Mouse (Mus musculus): ENCODE measurements around the gene Rapgef4. TPM values are rescaled to one million over a fixed set of nuclear protein-coding genes. Genes with fewer than 3 reads are reported as not detected.

The Rapgef4 gene
- polyA plus RNA-seq, 1 experiment, result 9.2 TPM

DNA sequence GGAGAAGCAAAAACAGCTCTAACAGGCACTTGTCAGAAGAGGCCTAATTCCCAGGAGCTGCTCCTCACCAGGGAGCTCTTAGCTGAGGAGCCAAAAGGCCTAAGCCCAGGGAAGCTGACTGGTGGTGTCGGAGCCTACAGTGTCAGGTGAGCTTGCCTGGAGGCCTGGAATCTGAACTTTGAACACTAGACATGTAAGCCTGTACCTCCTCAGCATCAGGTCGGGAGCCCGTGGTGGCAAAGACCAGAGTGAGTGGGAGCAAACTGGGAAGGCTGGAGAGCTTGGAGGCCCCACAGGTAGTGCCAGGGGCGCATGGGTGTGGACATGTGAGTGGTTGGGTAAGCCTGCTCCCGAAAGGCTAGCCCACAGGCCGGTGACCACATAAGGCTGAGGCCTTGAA is 266.8 kb downstream of the Rapgef4 start:
- Histone ChIP-seq H3K27me3 (ENCODE audit: control insufficient read depth, insufficient read depth, low read length) (no peaks in the 10 kb centered on the region), H3K4me1 (replicated peaks; ENCODE audit: control insufficient read depth, insufficient read depth, low read length) (no peaks in the 10 kb centered on the region), H3K27ac (ENCODE audit: control insufficient read depth, insufficient read depth, low read length) (no peak overlapping the region), H3K36me3 (ENCODE audit: control insufficient read depth, insufficient read depth, low read length) (no peaks in the 10 kb centered on the region), H3K4me3 (ENCODE audit: control insufficient read depth, insufficient read depth, low read length) (no peak overlapping the region)
- TF ChIP-seq CTCF (IDR thresholded peaks at IDR 0.05; ENCODE audit: borderline replicate concordance, control insufficient read depth, extremely low read depth, insufficient read depth, low read length, poor library complexity) (no peak), POLR2A (IDR thresholded peaks at IDR 0.05; ENCODE audit: control insufficient read depth, extremely low read depth, insufficient read depth, low read length, poor library complexity) (no peak)
- DNase-seq, result no peak
- WGBS, result over 99% methylated on average over 6 of the region's 6 CpGs

GRCm38 (mm10) chr2:72252510-72253505 is 271.8 kb downstream of the Rapgef4 start:
- no peaks in the 10 kb centered on the region for H3K27me3 ChIP-seq (ENCODE audit: control insufficient read depth, insufficient read depth, low read length)
- no peak for TF ChIP-seq POLR2A (IDR thresholded peaks at IDR 0.05; ENCODE audit: control insufficient read depth, extremely low read depth, insufficient read depth, low read length, poor library complexity)
- no peak for TF ChIP-seq CTCF (IDR thresholded peaks at IDR 0.05; ENCODE audit: borderline replicate concordance, control insufficient read depth, extremely low read depth, insufficient read depth, low read length, poor library complexity)
- DNase-seq, result no peak
- H3K4me1 ChIP-seq (replicated peaks; ENCODE audit: control insufficient read depth, insufficient read depth, low read length), result no peaks in the 10 kb centered on the region
- no peak overlapping the region for H3K4me3 ChIP-seq (ENCODE audit: control insufficient read depth, insufficient read depth, low read length)
- no peaks in the 10 kb centered on the region for H3K36me3 ChIP-seq (ENCODE audit: control insufficient read depth, insufficient read depth, low read length)
- 91% methylated on average over 18 of the region's 18 CpGs for WGBS
- no peak overlapping the region for H3K27ac ChIP-seq (ENCODE audit: control insufficient read depth, insufficient read depth, low read length)

DNA sequence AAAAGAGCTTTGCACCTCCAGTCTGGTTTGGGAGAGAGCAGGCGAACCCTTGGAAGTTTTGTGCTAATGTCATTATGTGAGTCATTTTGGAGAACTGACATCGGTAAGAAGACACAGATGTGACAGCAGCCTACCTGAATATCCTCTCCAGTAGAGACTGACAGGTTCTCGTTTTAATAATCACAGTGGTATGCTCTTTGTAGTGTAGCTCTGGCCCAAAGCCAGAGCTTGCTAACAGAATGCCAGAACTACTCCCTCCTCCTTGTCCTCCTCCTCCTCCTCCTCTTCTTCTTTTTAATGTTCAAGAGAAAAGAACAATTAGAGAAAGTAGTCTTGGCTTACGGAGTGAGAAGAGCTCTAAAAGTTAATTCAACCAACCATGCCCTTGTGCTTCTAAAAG is 272.8 kb downstream of the Rapgef4 start:
- no peaks in the 10 kb centered on the region for H3K27me3 ChIP-seq (ENCODE audit: control insufficient read depth, insufficient read depth, low read length)
- no peaks in the 10 kb centered on the region for H3K36me3 ChIP-seq (ENCODE audit: control insufficient read depth, insufficient read depth, low read length)
- H3K4me3 ChIP-seq (ENCODE audit: control insufficient read depth, insufficient read depth, low read length), result no peak overlapping the region
- no peak for DNase-seq
- WGBS, result 87% methylated on average over 4 of the region's 4 CpGs
- TF ChIP-seq POLR2A (IDR thresholded peaks at IDR 0.05; ENCODE audit: control insufficient read depth, extremely low read depth, insufficient read depth, low read length, poor library complexity) (no peak), CTCF (IDR thresholded peaks at IDR 0.05; ENCODE audit: borderline replicate concordance, control insufficient read depth, extremely low read depth, insufficient read depth, low read length, poor library complexity) (no peak)
- H3K27ac ChIP-seq (ENCODE audit: control insufficient read depth, insufficient read depth, low read length), result no peak overlapping the region
- no peaks in the 10 kb centered on the region for H3K4me1 ChIP-seq (replicated peaks; ENCODE audit: control insufficient read depth, insufficient read depth, low read length)

GRCm38 (mm10) chr2:72254813-72255582 is 274.0 kb downstream of the Rapgef4 start:
- Histone ChIP-seq H3K27ac (ENCODE audit: control insufficient read depth, insufficient read depth, low read length) (no peak overlapping the region), H3K4me1 (replicated peaks; ENCODE audit: control insufficient read depth, insufficient read depth, low read length) (no peaks in the 10 kb centered on the region), H3K27me3 (ENCODE audit: control insufficient read depth, insufficient read depth, low read length) (no peaks in the 10 kb centered on the region), H3K4me3 (ENCODE audit: control insufficient read depth, insufficient read depth, low read length) (no peak overlapping the region), H3K36me3 (ENCODE audit: control insufficient read depth, insufficient read depth, low read length) (no peaks in the 10 kb centered on the region)
- WGBS, result 78% methylated on average over 14 of the region's 14 CpGs
- no peak for DNase-seq
- TF ChIP-seq CTCF (IDR thresholded peaks at IDR 0.05; ENCODE audit: borderline replicate concordance, control insufficient read depth, extremely low read depth, insufficient read depth, low read length, poor library complexity) (no peak), POLR2A (IDR thresholded peaks at IDR 0.05; ENCODE audit: control insufficient read depth, extremely low read depth, insufficient read depth, low read length, poor library complexity) (no peak)

DNA sequence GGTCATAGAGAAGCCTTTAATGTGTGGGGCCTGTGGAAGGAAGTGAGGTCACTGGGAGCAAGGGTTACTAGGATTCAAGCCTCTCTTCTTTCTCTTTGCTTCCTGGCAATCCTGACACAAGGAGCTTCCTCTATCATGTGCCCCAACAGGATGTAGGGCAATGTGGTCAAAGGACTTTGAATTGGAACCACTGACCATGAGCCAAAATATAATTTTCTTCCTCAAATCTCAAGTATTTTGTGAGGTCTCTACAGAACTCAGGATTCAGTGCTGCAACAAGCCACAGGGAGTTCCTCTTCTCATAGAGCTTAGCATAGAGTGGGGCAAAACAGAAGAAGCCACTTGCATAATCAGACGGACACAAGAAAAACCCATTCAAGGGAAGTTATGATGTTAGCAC is 279.7 kb downstream of the Rapgef4 start:
- no peaks in the 10 kb centered on the region for H3K27me3 ChIP-seq (ENCODE audit: control insufficient read depth, insufficient read depth, low read length)
- no peak for DNase-seq
- WGBS, result 69% methylated on average over 1 of the region's 1 CpGs

DNA sequence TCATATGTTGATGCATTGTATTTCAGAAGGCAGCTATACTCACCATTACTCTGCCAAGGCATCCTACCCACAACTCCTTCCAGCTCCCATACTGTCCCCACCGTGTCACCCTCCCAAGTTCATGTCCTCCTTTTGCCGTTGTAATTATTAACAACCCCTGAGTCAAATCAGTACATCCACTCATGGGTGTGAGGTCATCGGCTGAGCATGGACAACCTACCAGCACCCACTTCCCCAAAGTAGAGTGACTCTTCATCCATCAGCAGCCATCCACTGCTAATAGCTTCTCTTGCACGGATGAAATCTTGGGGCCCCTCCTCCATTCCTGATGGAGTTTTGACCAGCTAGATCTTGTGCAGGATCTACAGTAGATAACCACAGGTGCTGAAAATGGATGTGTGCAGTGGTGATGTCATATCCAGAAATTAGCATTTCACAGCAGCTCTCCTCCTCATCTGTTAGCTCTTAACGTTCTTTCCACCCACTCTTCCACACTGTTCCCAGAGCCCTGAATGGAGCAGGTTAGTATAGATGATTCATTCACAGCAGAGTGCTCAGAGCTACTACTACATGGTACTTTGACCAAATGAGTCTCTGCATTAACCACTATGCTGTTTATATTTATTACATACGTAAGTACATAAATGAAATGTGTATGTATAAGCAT is 281.9 kb downstream of the Rapgef4 start:
- no peak overlapping the region for H3K27ac ChIP-seq (ENCODE audit: control insufficient read depth, insufficient read depth, low read length)
- H3K36me3 ChIP-seq (ENCODE audit: control insufficient read depth, insufficient read depth, low read length), result no peaks in the 10 kb centered on the region
- WGBS, result 94% methylated on average over 6 of the region's 6 CpGs
- no peak for DNase-seq
- no peak overlapping the region for H3K4me3 ChIP-seq (ENCODE audit: control insufficient read depth, insufficient read depth, low read length)
- no peaks in the 10 kb centered on the region for H3K4me1 ChIP-seq (replicated peaks; ENCODE audit: control insufficient read depth, insufficient read depth, low read length)
- TF ChIP-seq POLR2A (IDR thresholded peaks at IDR 0.05; ENCODE audit: control insufficient read depth, extremely low read depth, insufficient read depth, low read length, poor library complexity) (no peak), CTCF (IDR thresholded peaks at IDR 0.05; ENCODE audit: borderline replicate concordance, control insufficient read depth, extremely low read depth, insufficient read depth, low read length, poor library complexity) (no peak)
- no peaks in the 10 kb centered on the region for H3K27me3 ChIP-seq (ENCODE audit: control insufficient read depth, insufficient read depth, low read length)

More for the DNA sequence above, 279.7 kb downstream of the Rapgef4 start:
- no peak overlapping the region for H3K4me3 ChIP-seq (ENCODE audit: control insufficient read depth, insufficient read depth, low read length)
- no peak overlapping the region for H3K27ac ChIP-seq (ENCODE audit: control insufficient read depth, insufficient read depth, low read length)
- no peaks in the 10 kb centered on the region for H3K4me1 ChIP-seq (replicated peaks; ENCODE audit: control insufficient read depth, insufficient read depth, low read length)
- H3K36me3 ChIP-seq (ENCODE audit: control insufficient read depth, insufficient read depth, low read length), result no peaks in the 10 kb centered on the region
- no peak for TF ChIP-seq POLR2A (IDR thresholded peaks at IDR 0.05; ENCODE audit: control insufficient read depth, extremely low read depth, insufficient read depth, low read length, poor library complexity)
- no peak for TF ChIP-seq CTCF (IDR thresholded peaks at IDR 0.05; ENCODE audit: borderline replicate concordance, control insufficient read depth, extremely low read depth, insufficient read depth, low read length, poor library complexity)

Data from thymus, adult 2 months (tissue).